Mouse (Mus musculus): ENCODE results near the gene Pcp4.

Gene Pcp4

GRCm38 (mm10) chr16:96563350-96564257 is 96.2 kb downstream of the Pcp4 start:
- no peak for DNase-seq (ENCODE audit: low spot score in 2 of 2)

GRCm38 (mm10) chr16:96567428-96567827 is 100.0 kb downstream of the Pcp4 start:
- no peak for DNase-seq (ENCODE audit: low spot score in 2 of 2)

Measured in frontal cortex, postnatal 36 days (tissue).